Mouse (Mus musculus): Measurements from ENCODE around the gene Prr14l. TPM values are rescaled to one million over a fixed set of nuclear protein-coding genes. Genes with fewer than 3 reads are reported as not detected.
"Not testable (repeated sequence)": the region's sequence is repeated elsewhere in the genome, so short reads cannot be mapped to it uniquely, and the experiment has no call there.

Gene Prr14l
- polyA plus RNA-seq, 1 experiment from 2014 or later, result 21.8 TPM

DNA sequence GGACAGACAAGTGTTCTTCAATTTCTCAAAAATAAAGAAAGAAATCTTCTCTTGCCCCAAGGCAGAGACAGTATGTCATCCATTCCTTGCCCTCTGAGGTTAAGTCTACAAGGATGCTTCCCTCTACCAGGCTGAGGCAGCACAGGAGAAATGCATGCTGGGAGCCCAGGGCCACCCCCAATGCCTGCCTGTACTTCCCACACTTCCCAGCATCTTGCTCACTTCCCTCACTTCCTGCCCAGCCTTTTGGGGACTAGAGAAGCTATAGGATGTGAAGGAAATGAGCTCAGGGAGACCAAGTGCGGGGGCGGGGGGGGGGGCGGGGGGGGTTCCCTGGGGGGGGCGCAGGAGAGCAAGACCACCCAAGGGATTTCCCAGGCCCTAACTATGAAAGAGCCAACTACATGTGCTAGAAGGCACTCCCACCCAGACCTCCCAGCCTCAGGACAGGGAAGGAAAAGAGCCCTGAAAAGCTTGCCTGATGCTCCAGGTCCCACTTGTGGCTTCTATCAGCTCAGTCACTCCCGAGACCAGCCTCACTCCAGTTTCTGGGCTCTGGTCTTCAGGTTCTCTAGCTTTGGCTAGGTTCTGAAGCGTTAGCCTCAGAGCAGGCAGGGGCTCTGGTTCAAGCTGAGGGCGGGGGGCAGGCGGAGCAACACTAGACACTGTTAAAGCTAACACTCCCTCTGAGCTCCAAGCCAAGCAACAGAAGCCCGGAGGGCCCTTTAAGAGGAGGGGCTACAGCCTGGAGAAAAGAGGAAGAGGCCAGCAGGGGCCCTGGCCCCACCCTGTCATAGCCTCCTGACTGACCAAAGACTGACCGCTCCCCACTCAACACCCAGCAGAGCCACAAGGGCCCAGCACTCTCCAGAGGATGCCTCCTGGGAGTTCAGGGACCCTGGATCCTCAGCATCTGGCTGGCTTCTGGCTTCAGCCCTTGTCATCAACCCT, 108.1 kb downstream of the Prr14l start:
- peaks cover 7% of the 10 kb centered on the region; the same call in 1 of the 2 replicates for H3K36me3 ChIP-seq
- peaks cover 24% of the 10 kb centered on the region for H3K4me1 ChIP-seq
- H3K4me3 ChIP-seq, result peak overlapping the region; percentile 42
- H3K9me3 ChIP-seq (replicated peaks), result no peaks in the 10 kb centered on the region
- DNase-seq (ENCODE audit: low spot score), result peak; percentile 59
- 9% methylated on average over 10 of the region's 10 CpGs for WGBS
- H3K27ac ChIP-seq, result peak overlapping the region; percentile 78
- H3K27me3 ChIP-seq (ENCODE audit: low read depth, poor library complexity, severe bottlenecking), result no peaks in the 10 kb centered on the region

DNA sequence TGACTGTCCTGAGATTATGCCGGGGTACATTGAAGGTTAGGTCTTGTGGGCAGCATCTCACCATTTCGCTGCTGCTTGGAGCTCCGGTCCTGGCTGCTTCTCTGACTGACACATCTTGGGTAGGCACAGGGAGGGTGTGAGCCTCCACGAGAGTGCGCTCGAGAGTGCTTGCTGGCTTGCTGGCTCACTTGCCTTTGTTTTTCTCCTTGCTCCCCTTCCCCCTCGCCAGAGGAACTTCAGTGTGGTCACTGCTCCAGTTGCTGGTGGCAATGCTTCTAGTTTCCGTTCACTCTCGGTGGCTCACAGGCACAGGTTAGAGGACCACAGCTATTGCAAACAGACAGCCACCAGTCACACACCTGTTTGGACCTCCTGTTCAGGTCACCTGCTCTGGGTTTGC, 111.9 kb downstream of the Prr14l start:
- H3K27ac ChIP-seq, result no peak overlapping the region
- H3K9me3 ChIP-seq (replicated peaks), result no peaks in the 10 kb centered on the region
- WGBS, result 73% methylated on average over 9 of the region's 9 CpGs
- H3K4me3 ChIP-seq, result no peak overlapping the region
- DNase-seq (ENCODE audit: low spot score), result no peak
- H3K36me3 ChIP-seq, result peaks cover 29% of the 10 kb centered on the region
- peaks cover 24% of the 10 kb centered on the region for H3K4me1 ChIP-seq
- no peaks in the 10 kb centered on the region for H3K27me3 ChIP-seq (ENCODE audit: low read depth, poor library complexity, severe bottlenecking)

DNA sequence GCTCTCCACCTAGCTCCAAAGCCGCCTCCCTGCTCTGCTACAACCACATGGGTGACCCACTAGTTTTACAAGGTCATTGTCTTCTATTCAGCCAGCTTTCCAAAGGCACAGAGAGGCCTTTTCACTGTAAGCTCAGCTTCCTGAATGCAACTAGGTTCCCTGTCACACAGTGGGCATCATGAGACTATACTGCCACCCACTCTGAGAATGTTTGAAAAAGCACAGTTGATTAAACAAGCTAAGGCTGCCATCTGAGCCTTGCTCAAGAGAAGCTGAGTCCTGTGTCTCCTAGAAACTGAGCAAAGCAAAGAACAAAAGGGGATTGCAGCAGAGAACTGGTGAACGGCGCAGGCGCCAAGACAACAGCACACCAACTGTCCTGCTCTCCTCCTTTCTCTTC, 112.7 kb downstream of the Prr14l start:
- H3K36me3 ChIP-seq, result peaks cover 36% of the 10 kb centered on the region
- not testable (repeated sequence) for DNase-seq (ENCODE audit: low spot score); H3K27ac ChIP-seq; H3K27me3 ChIP-seq (ENCODE audit: low read depth, poor library complexity, severe bottlenecking); H3K9me3 ChIP-seq (replicated peaks); H3K4me3 ChIP-seq
- H3K4me1 ChIP-seq, result peaks cover 19% of the 10 kb centered on the region
- 92% methylated on average over 4 of the region's 4 CpGs for WGBS

DNA sequence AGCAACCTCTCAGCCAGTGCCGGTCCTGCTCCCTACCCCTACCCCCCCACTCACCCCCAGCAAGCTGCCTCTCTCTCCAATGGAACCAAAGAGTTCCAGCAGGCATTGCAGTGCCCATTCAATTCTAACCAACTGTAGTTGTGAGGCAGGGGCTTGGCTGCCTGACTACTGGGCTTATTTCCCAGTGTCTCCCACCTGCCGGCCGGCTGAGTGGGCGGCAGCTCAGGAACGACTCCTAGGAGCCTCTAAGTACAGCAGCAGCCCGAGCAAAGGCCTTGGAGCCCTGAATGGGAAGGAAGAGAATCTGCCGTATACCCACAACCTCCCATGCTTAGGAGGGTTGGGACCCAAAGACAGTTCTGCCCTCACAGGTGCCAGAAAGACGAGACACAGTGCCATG, 113.2 kb downstream of the Prr14l start:
- 91% methylated on average over 8 of the region's 8 CpGs for WGBS
- not testable (repeated sequence) for DNase-seq (ENCODE audit: low spot score); H3K27me3 ChIP-seq (ENCODE audit: low read depth, poor library complexity, severe bottlenecking); H3K4me3 ChIP-seq; H3K27ac ChIP-seq; H3K9me3 ChIP-seq (replicated peaks)
- Histone ChIP-seq H3K4me1 (peaks cover 14% of the 10 kb centered on the region), H3K36me3 (peaks cover 39% of the 10 kb centered on the region)

DNA sequence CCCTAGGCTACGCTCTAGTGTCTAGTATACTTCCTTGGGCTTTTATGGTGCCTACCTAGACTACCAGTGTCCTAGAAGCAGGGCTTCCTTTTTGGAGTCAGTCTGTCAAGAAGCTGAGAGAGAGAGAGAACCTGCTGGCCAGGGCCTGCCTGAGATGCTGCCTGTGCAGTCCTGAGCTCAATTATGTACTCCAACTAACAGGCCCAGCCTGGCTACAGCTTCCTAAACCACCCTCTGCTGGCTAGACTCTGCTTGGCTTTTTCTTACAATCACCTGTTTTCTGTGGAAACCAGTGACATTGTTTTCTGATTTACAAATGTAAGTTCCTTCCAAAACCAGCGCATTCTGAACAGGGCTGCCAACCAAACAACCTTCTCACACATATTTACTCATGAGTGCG, 113.9 kb downstream of the Prr14l start:
- H3K27me3 ChIP-seq (ENCODE audit: low read depth, poor library complexity, severe bottlenecking), result no peaks in the 10 kb centered on the region
- WGBS, result 96% methylated on average over 3 of the region's 3 CpGs
- peaks cover 45% of the 10 kb centered on the region for H3K36me3 ChIP-seq
- H3K4me1 ChIP-seq, result peaks cover 6% of the 10 kb centered on the region
- H3K9me3 ChIP-seq (replicated peaks), result no peaks in the 10 kb centered on the region
- no peak overlapping the region for H3K4me3 ChIP-seq
- no peak overlapping the region for H3K27ac ChIP-seq
- no peak for DNase-seq (ENCODE audit: low spot score)

Other genes with a start within 250 kb of the Prr14l start
- gene Yes1, start 243.1 kb downstream of the Prr14l start, polyA plus RNA-seq (2016; fragmentation: Nextera tagmentation; extraction: Ambion mirVana), result 33.7 and 35.7 TPM in 2 replicates
- 77.7 and 80.1 TPM in 2 replicates for gene Pisd, start 68.6 kb downstream of the Prr14l start, polyA plus RNA-seq (2016; fragmentation: Nextera tagmentation; extraction: Ambion mirVana)
- gene Gm20671, start 27.1 kb downstream of the Prr14l start, polyA plus RNA-seq (2016; fragmentation: Nextera tagmentation; extraction: Ambion mirVana), result not detected in 2 replicates
- 37.9 TPM in 2 replicates for gene Depdc5, start 9.4 kb upstream of the Prr14l start, polyA plus RNA-seq (2016; fragmentation: Nextera tagmentation; extraction: Ambion mirVana)
- 387 and 397 TPM in 2 replicates for gene Ywhah, start 164.6 kb upstream of the Prr14l start, polyA plus RNA-seq (2016; fragmentation: Nextera tagmentation; extraction: Ambion mirVana)
- not detected in 2 replicates for gene Slc5a1, start 250.0 kb upstream of the Prr14l start, polyA plus RNA-seq (2016; fragmentation: Nextera tagmentation; extraction: Ambion mirVana)

All from limb, embryonic 10.5 days (tissue).